Mouse (Mus musculus) stomach, embryonic 15.5 days (tissue): ENCODE measurements around the gene Lce3b. TPM values are rescaled to one million over a fixed set of nuclear protein-coding genes. Genes with fewer than 3 reads are reported as not detected.

ENCODE experiments used
- ATAC-seq: fragments of 200-750 bp; cut with Nextera tagmentation; 2 replicates; pipeline ENCODE4 v1.8.0; 2017; ENCODE audit warnings: low read depth, moderate number of reproducible peaks, moderate TSS enrichment; ENCODE audit not compliant: insufficient read depth, low FRiP score
- H3K27ac ChIP-seq: fragments of 300-500 bp; sonication (generic); 2 replicates; pipeline ENCODE4 v1.5.1; 2015; ENCODE audit warnings: mild to moderate bottlenecking, inconsistent platforms
- H3K27me3 ChIP-seq: fragments of 300-500 bp; sonication (generic); replicated peaks from 2 replicates; pipeline ENCODE4 v1.6.1; 2015; ENCODE audit warnings: inconsistent platforms
- H3K36me3 ChIP-seq: fragments of 300-500 bp; sonication (generic); 2 replicates; pipeline ENCODE4 v1.6.1; 2015; ENCODE audit warnings: inconsistent platforms
- H3K4me1 ChIP-seq: fragments of 300-500 bp; sonication (generic); 2 replicates; pipeline ENCODE4 v1.6.1; 2015; ENCODE audit warnings: inconsistent platforms
- H3K4me2 ChIP-seq: fragments of 300-500 bp; sonication (generic); 2 replicates; pipeline ENCODE4 v1.6.1; 2015; ENCODE audit warnings: mild to moderate bottlenecking, inconsistent platforms
- H3K4me3 ChIP-seq: fragments of 300-500 bp; sonication (generic); replicated peaks from 2 replicates; pipeline ENCODE4 v1.5.1; 2015; ENCODE audit warnings: inconsistent platforms
- H3K9ac ChIP-seq: fragments of 300-500 bp; sonication (generic); 2 replicates; pipeline ENCODE4 v1.6.1; 2015; ENCODE audit warnings: inconsistent platforms
- H3K9me3 ChIP-seq: fragments of 300-500 bp; sonication (generic); 2 replicates; pipeline ENCODE4 v1.6.1; 2016; ENCODE audit warnings: inconsistent platforms
- WGBS: fragments of 180-500 bp; shearing (Covaris S2); methylation state at CpG from one replicate; pipeline ENCODE4 v1.1.7; 2015; 5-methylcytosine and 5-hydroxymethylcytosine counted together
- polyA plus RNA-seq: library from polyadenylated mRNA; unstranded; fragments of >200 nt; fragmentation: Nextera tagmentation; extraction: Ambion mirVana; gene quantifications from 2 replicates; pipeline ENCODE4 v1.2.1, GENCODE M21; 2015

Lce3b gene
- polyA plus RNA-seq = not detected in 2 replicates

GRCm38 (mm10) chr3:92932679-92933078 lies at the start of gene Lce3b:
Gene Lce3b, plus strand, starts transcription at chr3:92932979.
- H3K4me2 ChIP-seq = no peak within 1 kb of the TSS
- H3K36me3 ChIP-seq = no peaks in the 10 kb centered on the region
- no peak within 1 kb of the TSS for H3K4me3 ChIP-seq
- H3K4me1 ChIP-seq = no peaks in the 10 kb centered on the region
- ATAC-seq = no peak
- H3K27ac ChIP-seq = no peak within 1 kb of the TSS
- H3K9ac ChIP-seq = no peak within 1 kb of the TSS
- H3K9me3 ChIP-seq = no peaks in the 10 kb centered on the region
- 62% methylated on average over 2 of the region's 2 CpGs for WGBS
- H3K27me3 ChIP-seq = no peaks in the 10 kb centered on the region

- Histone ChIP-seq H3K9me3 (no peaks in the 10 kb centered on the region), H3K9ac (no peak overlapping the region), H3K4me2 (no peak overlapping the region), H3K4me1 (no peaks in the 10 kb centered on the region), H3K27ac (no peak overlapping the region), H3K4me3 (no peak overlapping the region), H3K36me3 (no peaks in the 10 kb centered on the region), H3K27me3 (no peaks in the 10 kb centered on the region)
- WGBS = 57% methylated on average over 3 of the region's 3 CpGs
- no peak for ATAC-seq
These were observed 38.7 kb upstream of the Lce3b start for GRCm38 (mm10) chr3:92894063-92894462.

GRCm38 (mm10) chr3:92894489-92894888 lies 38.3 kb upstream of the Lce3b start:
- Histone ChIP-seq H3K4me3 (no peak overlapping the region), H3K4me1 (no peaks in the 10 kb centered on the region), H3K36me3 (no peaks in the 10 kb centered on the region), H3K27me3 (no peaks in the 10 kb centered on the region), H3K27ac (no peak overlapping the region), H3K9ac (no peak overlapping the region), H3K4me2 (no peak overlapping the region), H3K9me3 (no peaks in the 10 kb centered on the region)
- no peak for ATAC-seq
- WGBS = 54% methylated on average over 1 of the region's 1 CpGs

GRCm38 (mm10) chr3:92902992-92903391 lies 29.8 kb upstream of the Lce3b start:
- Histone ChIP-seq H3K9me3 (no peaks in the 10 kb centered on the region), H3K9ac (no peak overlapping the region), H3K27me3 (no peaks in the 10 kb centered on the region), H3K4me2 (no peak overlapping the region), H3K27ac (no peak overlapping the region), H3K4me3 (no peak overlapping the region), H3K4me1 (no peaks in the 10 kb centered on the region), H3K36me3 (no peaks in the 10 kb centered on the region)
- WGBS = 22% methylated on average over 3 of the region's 3 CpGs
- ATAC-seq = no peak

- no peaks in the 10 kb centered on the region for H3K4me1 ChIP-seq
- H3K27ac ChIP-seq = no peak overlapping the region
- H3K9me3 ChIP-seq = no peaks in the 10 kb centered on the region
- no peak overlapping the region for H3K4me3 ChIP-seq
- H3K36me3 ChIP-seq = no peaks in the 10 kb centered on the region
- WGBS = 33% methylated on average over 4 of the region's 4 CpGs
- no peak overlapping the region for H3K4me2 ChIP-seq
- H3K27me3 ChIP-seq = no peaks in the 10 kb centered on the region
- H3K9ac ChIP-seq = no peak overlapping the region
- no peak for ATAC-seq
These were observed 29.1 kb upstream of the Lce3b start for GRCm38 (mm10) chr3:92903640-92904039.

GRCm38 (mm10) chr3:92905182-92905581 lies 27.6 kb upstream of the Lce3b start:
- no peak overlapping the region for H3K9ac ChIP-seq
- no peaks in the 10 kb centered on the region for H3K9me3 ChIP-seq
- no peaks in the 10 kb centered on the region for H3K27me3 ChIP-seq
- no peaks in the 10 kb centered on the region for H3K4me1 ChIP-seq
- ATAC-seq = no peak
- H3K4me2 ChIP-seq = no peak overlapping the region
- no peak overlapping the region for H3K4me3 ChIP-seq
- H3K36me3 ChIP-seq = no peaks in the 10 kb centered on the region
- no peak overlapping the region for H3K27ac ChIP-seq
- 40% methylated on average over 3 of the region's 3 CpGs for WGBS

GRCm38 (mm10) chr3:92907571-92907970 lies 25.2 kb upstream of the Lce3b start:
- no peaks in the 10 kb centered on the region for H3K36me3 ChIP-seq
- no peaks in the 10 kb centered on the region for H3K9me3 ChIP-seq
- H3K4me3 ChIP-seq = no peak overlapping the region
- no peaks in the 10 kb centered on the region for H3K27me3 ChIP-seq
- no peak overlapping the region for H3K27ac ChIP-seq
- H3K4me1 ChIP-seq = no peaks in the 10 kb centered on the region
- 26% methylated on average over 4 of the region's 4 CpGs for WGBS
- H3K9ac ChIP-seq = no peak overlapping the region
- ATAC-seq = no peak
- no peak overlapping the region for H3K4me2 ChIP-seq

GRCm38 (mm10) chr3:92920364-92920763 lies 12.4 kb upstream of the Lce3b start:
- Histone ChIP-seq H3K27ac (no peak overlapping the region), H3K36me3 (no peaks in the 10 kb centered on the region), H3K4me3 (no peak overlapping the region), H3K4me1 (no peaks in the 10 kb centered on the region), H3K9me3 (no peaks in the 10 kb centered on the region), H3K9ac (no peak overlapping the region), H3K4me2 (no peak overlapping the region), H3K27me3 (no peaks in the 10 kb centered on the region)
- WGBS = 49% methylated on average over 4 of the region's 4 CpGs
- ATAC-seq = no peak

- Histone ChIP-seq H3K27me3 (no peaks in the 10 kb centered on the region), H3K4me2 (no peak within 1 kb of the TSS), H3K36me3 (no peaks in the 10 kb centered on the region), H3K4me1 (no peaks in the 10 kb centered on the region), H3K9ac (no peak within 1 kb of the TSS), H3K4me3 (no peak within 1 kb of the TSS), H3K9me3 (no peaks in the 10 kb centered on the region), H3K27ac (no peak within 1 kb of the TSS)
- 59% methylated on average over 2 of the region's 2 CpGs for WGBS
- no peak for ATAC-seq
These were observed 6.6 kb upstream of the Lce3b start, which contains the start of gene Lce3a for GRCm38 (mm10) chr3:92926130-92926529. Gene Lce3a, minus strand, starts transcription at chr3:92926230.

- Histone ChIP-seq H3K9me3 (no peaks in the 10 kb centered on the region), H3K4me1 (no peaks in the 10 kb centered on the region), H3K4me2 (no peak within 1 kb of the TSS), H3K27ac (no peak within 1 kb of the TSS), H3K36me3 (no peaks in the 10 kb centered on the region), H3K4me3 (no peak within 1 kb of the TSS), H3K9ac (no peak within 1 kb of the TSS), H3K27me3 (no peaks in the 10 kb centered on the region)
- ATAC-seq = no peak
- 67% methylated on average over 1 of the region's 1 CpGs for WGBS
These were observed 11.4 kb downstream of the Lce3b start, which contains the start of gene Lce3c for GRCm38 (mm10) chr3:92944186-92944585. Gene Lce3c, plus strand, starts transcription at chr3:92944486.

- Histone ChIP-seq H3K4me3 (no peak within 1 kb of the TSS), H3K27ac (no peak within 1 kb of the TSS), H3K9ac (no peak within 1 kb of the TSS), H3K4me2 (no peak within 1 kb of the TSS), H3K27me3 (no peaks in the 10 kb centered on the region), H3K4me1 (no peaks in the 10 kb centered on the region), H3K36me3 (no peaks in the 10 kb centered on the region), H3K9me3 (no peaks in the 10 kb centered on the region)
- ATAC-seq = no peak
- WGBS = 79% methylated on average over 1 of the region's 1 CpGs
These were observed 24.3 kb downstream of the Lce3b start, which contains the start of gene Lce3d for GRCm38 (mm10) chr3:92957090-92957489. Gene Lce3d, plus strand, starts transcription at chr3:92957390.

GRCm38 (mm10) chr3:92966761-92967160 lies 34.0 kb downstream of the Lce3b start, which contains the start of gene Lce3e:
Gene Lce3e, plus strand, starts transcription at chr3:92967061.
- Histone ChIP-seq H3K36me3 (no peaks in the 10 kb centered on the region), H3K4me1 (no peaks in the 10 kb centered on the region), H3K27me3 (no peaks in the 10 kb centered on the region), H3K27ac (no peak within 1 kb of the TSS), H3K9ac (no peak within 1 kb of the TSS), H3K4me2 (no peak within 1 kb of the TSS), H3K9me3 (no peaks in the 10 kb centered on the region), H3K4me3 (no peak within 1 kb of the TSS)
- 86% methylated on average over 2 of the region's 2 CpGs for WGBS
- ATAC-seq = no peak

GRCm38 (mm10) chr3:92978484-92978883 lies 45.7 kb downstream of the Lce3b start:
- 66% methylated on average over 2 of the region's 2 CpGs for WGBS
- ATAC-seq = no peak
- Histone ChIP-seq H3K4me3 (no peak overlapping the region), H3K27me3 (no peaks in the 10 kb centered on the region), H3K4me1 (no peaks in the 10 kb centered on the region), H3K9me3 (no peaks in the 10 kb centered on the region), H3K4me2 (no peak overlapping the region), H3K9ac (no peak overlapping the region), H3K36me3 (no peaks in the 10 kb centered on the region), H3K27ac (no peak overlapping the region)
